Mouse (Mus musculus) heart, postnatal 10 days (tissue): ENCODE data around the gene Fam169b. TPM values are rescaled to one million over a fixed set of nuclear protein-coding genes. Genes with fewer than 3 reads are reported as not detected.

Experiments used
- DNase-seq, 2 experiments: peaks; one replicate each; pipeline ENCODE4 v3.0.0; 2021
- intact Hi-C: fragments of 180-260 bp; cut with DNase I; formaldehyde crosslinking; loops from one replicate; pipeline ENCODE4 v1.15.1; 2025
- total RNA-seq, 2 experiments: library from RNA; stranded (reverse); gene quantifications; 2 replicates each; pipeline ENCODE4 v1.2.3; 2021

Fam169b gene
- total RNA-seq, 2 experiments from 2014 or later, result 0.17 to 0.55 TPM

DNA sequence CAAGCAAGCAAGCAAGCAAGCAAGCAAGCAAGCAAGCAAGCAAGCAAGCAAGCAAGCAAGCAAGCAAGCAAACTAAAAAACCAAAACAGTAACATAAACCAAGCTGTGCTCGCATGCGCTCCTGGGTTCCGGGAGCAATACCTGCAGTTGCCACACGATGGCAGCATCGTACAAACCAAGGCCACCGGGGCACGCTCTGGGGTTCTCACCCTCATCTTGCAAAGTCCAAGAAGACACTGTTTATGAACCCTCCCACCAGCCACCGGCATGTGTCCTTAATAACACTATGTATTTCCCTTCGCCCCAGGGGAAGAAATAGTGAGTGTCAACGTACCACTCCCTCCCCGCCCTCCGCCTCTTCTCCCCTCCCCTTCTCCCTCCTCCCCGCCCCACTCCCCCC lies 96.1 kb downstream of the Fam169b start:
- intact Hi-C loops, result loop anchor here (5.0 kb wide), 1 partner anchor 208 kb away; no protein-coding TSS in a partner anchor

DNA sequence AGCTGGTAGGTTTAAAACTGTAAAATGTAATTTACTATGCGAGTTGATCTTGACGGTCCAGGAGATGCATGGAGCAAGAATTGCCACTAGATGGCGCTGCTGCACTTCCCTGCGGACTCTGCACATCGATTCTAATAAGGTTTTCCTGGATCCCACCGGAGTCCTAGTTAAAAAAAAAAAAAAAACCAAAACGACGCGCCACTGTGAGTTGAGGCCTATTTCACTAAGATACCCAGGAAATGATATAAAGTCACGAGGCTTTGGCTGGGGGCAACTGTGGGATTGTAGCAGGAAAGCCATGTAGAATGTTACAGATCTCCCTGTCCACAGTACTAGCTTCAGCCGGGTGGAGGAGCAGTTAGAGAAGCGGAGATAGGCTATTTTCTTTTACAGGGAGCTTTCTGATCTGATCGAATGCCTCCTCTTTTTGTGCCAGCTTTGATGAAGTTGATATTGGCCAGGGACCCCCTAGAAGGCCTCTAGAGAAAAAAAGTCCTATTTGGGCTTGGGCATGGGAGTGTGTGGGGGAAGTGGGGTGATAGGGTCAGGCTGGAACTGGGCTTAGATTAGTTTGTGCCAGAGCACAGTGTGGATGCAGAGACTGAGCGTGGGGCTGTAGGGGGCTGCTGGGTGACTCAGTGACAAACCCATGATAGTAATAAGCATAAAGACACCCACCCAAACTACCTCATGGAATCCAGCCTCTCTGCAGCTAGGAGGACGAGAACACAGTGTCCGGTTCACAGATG lies 100.6 kb downstream of the Fam169b start:
- DNase-seq, result peak; percentile 64 to 81
- intact Hi-C loops, result loop anchor here (1.0 to 5.0 kb wide), 3 partner anchors 106 to 449 kb away; no protein-coding TSS in a partner anchor

More for the DNA sequence above, 96.1 kb downstream of the Fam169b start:
- peak; percentile 74 to 86 for DNase-seq

DNA sequence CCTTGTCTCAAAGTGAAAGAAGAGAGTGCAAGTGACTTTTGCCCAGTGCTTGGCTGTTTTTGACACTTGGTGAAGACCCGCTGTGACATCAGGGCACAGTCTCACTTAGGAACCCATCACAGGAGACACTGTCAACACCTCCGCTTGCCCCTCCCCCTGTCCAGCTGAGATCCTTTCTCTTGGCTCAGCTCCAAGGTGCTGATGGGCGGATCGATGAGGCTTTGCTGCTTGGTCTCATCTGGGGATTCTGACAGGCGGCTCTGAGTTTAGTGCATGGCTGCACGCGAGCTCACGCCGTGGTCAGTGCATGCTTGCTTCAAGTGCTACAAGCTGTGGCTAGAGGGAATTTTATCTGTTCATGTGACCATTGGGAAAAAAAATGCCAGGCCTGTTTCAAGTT lies 108.5 kb downstream of the Fam169b start:
- DNase-seq, result no peak
- intact Hi-C loops, result no loop called here

DNA sequence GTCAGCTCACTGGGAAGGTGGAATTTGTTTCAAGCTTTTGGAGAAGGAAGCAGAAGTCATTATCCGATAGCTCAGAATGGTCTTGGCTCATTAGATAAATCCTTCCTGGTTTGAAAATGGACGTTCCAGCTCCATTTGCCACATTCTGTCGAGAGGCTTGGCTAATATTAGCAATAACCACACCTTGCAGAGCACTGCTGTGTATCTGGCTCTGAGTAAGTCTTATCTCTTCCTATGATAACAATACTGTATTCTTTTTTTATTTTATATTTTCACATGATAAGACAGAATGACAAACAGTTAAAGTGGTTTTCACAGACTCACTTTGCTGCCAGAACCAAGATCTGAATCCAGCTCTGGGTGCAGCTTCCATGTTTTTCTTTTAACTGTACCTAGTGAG lies 113.1 kb downstream of the Fam169b start:
- no peak for DNase-seq
- intact Hi-C loops, result no loop called here

DNA sequence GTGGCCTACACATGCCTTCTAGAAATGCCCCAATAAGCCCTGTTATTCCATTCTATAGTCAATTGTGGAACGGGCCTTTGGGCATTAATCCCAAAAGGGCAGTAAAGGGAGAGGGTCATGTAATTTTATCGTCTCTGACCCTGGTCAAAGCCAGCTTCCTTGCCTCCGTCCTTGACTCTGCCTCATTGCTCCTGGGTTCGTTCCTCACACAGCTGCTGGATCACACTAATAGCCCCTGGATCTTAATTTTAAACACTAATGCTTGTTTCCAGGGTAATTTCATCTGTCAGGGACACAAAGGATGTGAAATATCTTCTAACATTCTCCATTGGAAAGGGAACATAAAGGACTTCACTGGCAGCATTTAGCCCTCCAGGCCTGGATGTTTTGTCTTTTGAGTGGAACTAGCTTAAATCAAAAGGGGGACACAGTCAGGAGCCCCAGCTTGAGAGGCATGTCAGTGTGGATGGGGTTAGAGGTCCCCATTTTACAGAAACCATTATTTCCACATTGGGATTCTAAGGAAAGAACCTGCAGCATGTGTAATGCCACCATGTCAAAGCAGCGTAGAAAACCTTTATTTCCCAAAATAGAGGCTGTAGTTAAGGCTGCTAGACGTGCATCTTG lies 122.2 kb downstream of the Fam169b start:
- no peak for DNase-seq
- intact Hi-C loops, result no loop called here

DNA sequence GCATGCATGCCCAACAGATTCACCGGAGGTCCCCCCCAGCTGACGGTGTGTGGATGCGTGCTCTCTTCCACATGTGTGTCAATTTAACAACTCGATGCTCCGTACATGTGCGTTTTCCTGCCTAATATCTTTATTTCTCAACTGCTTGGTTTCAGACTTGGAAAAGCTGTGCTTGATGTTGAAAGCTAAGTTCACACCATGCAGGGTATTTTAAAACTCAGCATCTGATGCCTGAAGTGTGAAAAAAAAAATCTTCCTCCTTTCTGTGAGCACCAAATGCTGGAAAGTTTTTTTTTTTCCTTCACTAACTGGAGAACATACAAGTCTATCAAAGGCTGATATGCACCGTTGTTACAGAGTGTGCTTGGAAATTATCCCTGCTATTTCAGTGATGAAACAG lies 126.9 kb downstream of the Fam169b start:
- intact Hi-C loops, result no loop called here
- DNase-seq, result no peak

DNA sequence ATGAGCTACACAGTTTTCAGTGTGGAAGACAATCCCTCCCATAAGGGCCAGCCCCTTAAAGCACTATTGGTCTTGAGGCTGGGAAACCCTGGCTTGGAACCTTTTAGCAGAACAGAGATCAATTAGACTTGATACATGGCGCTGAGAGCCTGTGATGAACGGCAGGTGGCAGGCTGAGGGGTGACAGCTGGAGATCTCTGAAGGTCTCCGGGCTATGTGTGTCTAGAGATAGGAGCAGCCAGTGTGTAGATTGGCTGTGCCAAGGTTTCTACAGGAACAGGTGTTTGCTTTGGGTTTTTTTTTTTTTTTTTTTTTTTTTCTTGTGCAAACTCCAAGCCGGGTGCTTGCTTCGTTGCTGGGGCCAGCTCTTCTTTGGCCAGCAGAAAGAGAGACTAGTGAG lies 135.0 kb downstream of the Fam169b start:
- DNase-seq, result no peak
- intact Hi-C loops, result no loop called here

Other genes starting within 250 kb of the Fam169b start
- not detected for gene Pgpep1l, start 9.6 kb upstream of the Fam169b start, total RNA-seq